ENCODE assay signal across 18 mouse cellular contexts in genomic region chr3:137768627-137769026, GRCm38 (mm10).
"Had no signal": no experiment of that assay in that cellular context is flagged by ENCODE, and none has a peak within 500 bp of the region (broad histone marks: within the 10 kb centered on the region; RNA-seq: fewer than 3 reads in every experiment).

No protein-coding gene starts in this region.

- H3K27ac ChIP-seq: liver, embryonic 13.5 days; liver, embryonic 15.5 days; lung, embryonic 15.5 days; macrophage; neural tube, embryonic 12.5 days; stomach, embryonic 15.5 days; stomach, postnatal 0 days had no signal

- H3K4me3 ChIP-seq: liver, embryonic 13.5 days; liver, embryonic 15.5 days; lung, embryonic 15.5 days; megakaryocyte, embryonic 14.5 days; neural tube, embryonic 12.5 days; stomach, embryonic 15.5 days had no signal

- H3K9me3 ChIP-seq: liver, embryonic 13.5 days; liver, embryonic 15.5 days; lung, embryonic 15.5 days; neural tube, embryonic 12.5 days; stomach, embryonic 15.5 days had no signal

- H3K9ac ChIP-seq: liver, embryonic 13.5 days; liver, embryonic 15.5 days; liver, postnatal 0 days; lung, embryonic 15.5 days; neural tube, embryonic 12.5 days; stomach, embryonic 15.5 days had no signal

- DNase-seq: liver, embryonic 13.5 days; liver, postnatal 0 days; lung, adult 2 months; lung, postnatal 14 days; lung, postnatal 36 days; right cerebral cortex, postnatal 14 days; thymus, adult 2 months; thymus, postnatal 25 days; thymus, postnatal 4 days had no signal

- H3K4me2 ChIP-seq: liver, embryonic 11.5 days; liver, embryonic 13.5 days; liver, embryonic 15.5 days; lung, embryonic 15.5 days; neural tube, embryonic 12.5 days; stomach, embryonic 15.5 days had no signal

- H3K27me3 ChIP-seq: liver, embryonic 13.5 days; liver, embryonic 15.5 days; lung, embryonic 15.5 days; neural tube, embryonic 12.5 days; stomach, embryonic 15.5 days had no signal

- ATAC-seq: liver, postnatal 0 days; lung, postnatal 0 days had no signal

- H3K36me3 ChIP-seq: liver, embryonic 13.5 days; liver, embryonic 15.5 days; lung, embryonic 15.5 days; neural tube, embryonic 12.5 days; stomach, embryonic 15.5 days had no signal

- H3K4me1 ChIP-seq: liver, embryonic 13.5 days; liver, embryonic 15.5 days; lung, embryonic 15.5 days; megakaryocyte, embryonic 14.5 days; neural tube, embryonic 12.5 days; stomach, embryonic 15.5 days had no signal
